Mouse (Mus musculus): ENCODE measurements at regions not wholly inside any gene's neighbourhood (a gene's known extent, or its start where the extent isn't known, plus 50 kb on each side); places are given as distances from the start of the nearest gene placed in this dataset.

- no peak for DNase-seq (ENCODE audit: low spot score)
These were observed 77.1 kb upstream of the Nck2 start for GRCm38 (mm10) chr1:43367151-43367895.

- no peak for DNase-seq (ENCODE audit: low spot score)
These were observed 72.5 kb upstream of the Nck2 start for GRCm38 (mm10) chr1:43371863-43372262.

DNA sequence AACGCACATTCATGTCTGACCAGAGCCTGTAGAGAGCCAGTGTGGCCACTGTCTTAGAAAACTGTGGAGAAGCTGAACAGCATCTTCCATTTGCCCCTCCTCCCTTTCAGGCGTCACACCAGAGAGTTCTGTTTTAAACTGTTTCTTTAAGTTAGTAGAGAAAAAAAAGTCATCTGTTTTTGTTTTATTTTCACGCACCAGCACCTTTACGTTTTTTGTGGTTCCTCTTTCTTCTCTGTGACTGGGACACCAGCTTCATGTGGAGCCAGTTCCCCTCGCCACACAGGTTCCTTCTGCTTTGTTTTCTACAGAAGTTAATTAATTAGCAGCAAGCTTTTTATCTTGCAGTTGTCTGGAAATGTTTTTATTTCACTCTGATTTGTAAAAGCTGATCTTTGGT is 69.4 kb upstream of the Nck2 start:
- no peak for DNase-seq (ENCODE audit: low spot score)

DNA sequence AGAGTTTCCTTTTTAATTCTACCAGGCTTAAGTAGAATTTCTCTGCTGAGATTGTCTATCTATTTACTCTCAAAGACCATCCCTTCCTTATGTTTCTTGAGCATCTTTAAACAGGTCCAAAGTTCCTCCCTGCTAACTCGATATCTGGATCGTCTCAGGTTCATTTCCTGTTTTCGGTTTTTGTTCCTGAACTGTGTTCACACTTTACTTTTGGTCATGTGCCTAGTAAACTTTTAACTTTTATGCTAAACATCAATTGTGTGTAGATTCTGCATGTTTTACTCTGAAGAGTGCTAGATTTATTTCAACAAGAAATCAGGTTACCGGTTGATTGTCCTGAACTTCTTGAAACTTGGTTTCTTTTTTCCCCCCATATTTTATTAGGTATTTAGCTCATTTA is 68.5 kb upstream of the Nck2 start:
- no peak for DNase-seq (ENCODE audit: low spot score)

- no peak for DNase-seq (ENCODE audit: low spot score)
These were observed 66.7 kb upstream of the Nck2 start for GRCm38 (mm10) chr1:43377491-43378263.

- no peak for DNase-seq (ENCODE audit: low spot score)
These were observed 59.4 kb upstream of the Nck2 start for GRCm38 (mm10) chr1:43385008-43385407.

DNA sequence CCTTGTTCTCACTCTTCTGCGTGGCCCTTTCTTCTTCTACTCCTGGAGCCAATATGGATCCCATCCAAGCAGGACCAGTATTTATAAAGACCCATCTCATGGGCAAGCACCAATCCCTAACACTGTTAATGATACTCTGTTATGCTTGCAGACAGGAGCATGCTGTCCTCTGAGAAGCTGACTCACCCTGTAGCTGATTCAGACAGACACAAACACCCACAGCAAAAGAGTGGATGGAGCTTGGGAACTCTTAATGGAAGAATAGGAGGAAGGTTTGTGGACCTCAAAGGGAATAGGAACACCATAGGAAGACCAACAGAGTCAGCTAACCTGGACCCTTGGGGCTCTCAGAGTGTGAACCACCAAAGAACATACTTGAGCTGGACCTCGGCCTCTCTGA is 50.3 kb upstream of the Nck2 start:
- DNase-seq (ENCODE audit: low spot score): no peak

All from ovary, postnatal 14 days (tissue).